7 mouse cellular contexts compared by ENCODE assay signal in the genomic region with DNA sequence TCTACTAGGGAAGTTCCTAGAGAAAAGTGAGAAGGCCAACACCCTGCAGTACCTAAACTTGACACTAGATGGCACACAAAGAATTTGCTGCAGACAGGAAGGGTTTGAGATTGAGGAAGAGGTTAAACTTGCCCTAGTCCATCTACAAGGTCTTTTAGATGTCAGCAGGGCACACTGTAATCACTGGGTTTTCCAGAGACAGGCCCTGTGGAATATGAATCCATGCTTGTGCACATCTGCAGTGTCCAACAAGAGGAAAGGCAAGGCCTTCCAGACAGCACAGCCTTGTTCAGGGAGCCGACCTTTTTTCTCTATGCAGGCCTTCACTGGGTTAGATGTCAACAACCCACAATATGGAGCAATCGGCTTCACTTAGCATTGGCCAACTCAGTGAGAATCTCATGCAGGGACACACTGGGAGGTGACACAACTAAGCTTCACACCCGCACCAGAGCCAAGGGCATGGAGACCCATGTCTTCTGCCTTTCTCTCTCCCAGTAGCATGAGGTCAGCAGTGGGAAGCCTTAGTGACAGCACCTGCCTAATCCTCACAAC. TPM values are rescaled to one million over a fixed set of nuclear protein-coding genes. Genes with fewer than 3 reads are reported as not detected.
A peak's percentile ranks its signal among the peaks of the same experiment; 100 is the strongest.
DNase-seq lines count a peak whose midpoint lies in the region; ATAC-seq and TF ChIP-seq lines count a peak whose summit lies in the region.

No protein-coding gene starts in this region.

- no peak for TF ChIP-seq POLR2A in cerebellum, adult 2 months (IDR thresholded peaks at IDR 0.05; ENCODE audit: borderline replicate concordance, insufficient read depth, low read length)

- no peaks in the 10 kb centered on the region for H3K27me3 ChIP-seq in cerebellum, adult 2 months (ENCODE audit: control insufficient read depth, insufficient read depth, low read length)
- no peaks in the 10 kb centered on the region for H3K27me3 ChIP-seq in forebrain, postnatal 0 days (ENCODE audit: insufficient read depth, low read length)
- no peaks in the 10 kb centered on the region for H3K27me3 ChIP-seq in liver, postnatal 0 days (ENCODE audit: insufficient read depth, low read length)

- WGBS in cerebellum, adult 2 months = 60% methylated on average over 3 of the region's 3 CpGs
- WGBS in forebrain, postnatal 0 days = 77% methylated on average over 3 of the region's 3 CpGs
- 47% methylated on average over 3 of the region's 3 CpGs for WGBS in liver, postnatal 0 days (ENCODE audit: insufficient replicate concordance)

- TF ChIP-seq CTCF in cerebellum, adult 2 months (IDR thresholded peaks at IDR 0.05; ENCODE audit: borderline replicate concordance, insufficient read depth, low read depth, low read length) = no peak; the same call in 1 of the 2 replicates
- TF ChIP-seq CTCF in forebrain, postnatal 0 days (IDR thresholded peaks at IDR 0.05; ENCODE audit: low read depth) = peak; percentile 92
- peak; percentile 94 for TF ChIP-seq CTCF in liver, postnatal 0 days (IDR thresholded peaks at IDR 0.05; ENCODE audit: low read depth)

- no peaks in the 10 kb centered on the region for H3K9me3 ChIP-seq in forebrain, postnatal 0 days (ENCODE audit: low read length)
- H3K9me3 ChIP-seq in liver, postnatal 0 days (ENCODE audit: low read length) = no peaks in the 10 kb centered on the region

- H3K36me3 ChIP-seq in forebrain, postnatal 0 days (ENCODE audit: insufficient read depth) = peaks cover 32% of the 10 kb centered on the region
- H3K36me3 ChIP-seq in liver, postnatal 0 days (replicated peaks; ENCODE audit: insufficient read depth, low read length) = peaks cover 25% of the 10 kb centered on the region

- no peak overlapping the region for H3K27ac ChIP-seq in cerebellum, adult 2 months (ENCODE audit: insufficient read depth, low read length)
- no peak overlapping the region for H3K27ac ChIP-seq in forebrain, postnatal 0 days (ENCODE audit: low read depth, low read length)
- peak overlapping the region; percentile 68 for H3K27ac ChIP-seq in liver, postnatal 0 days (ENCODE audit: low read depth)

- no peak overlapping the region for H3K4me3 ChIP-seq in cerebellum, adult 2 months (replicated peaks; ENCODE audit: insufficient read depth, low read depth, low read length)
- no peak overlapping the region for H3K4me3 ChIP-seq in forebrain, postnatal 0 days (ENCODE audit: low read depth, low read length)
- no peak overlapping the region for H3K4me3 ChIP-seq in liver, postnatal 0 days (ENCODE audit: low read depth, low read length)

- peaks cover 5% of the 10 kb centered on the region for H3K4me1 ChIP-seq in cerebellum, adult 2 months (ENCODE audit: control insufficient read depth, insufficient read depth, low read length)
- H3K4me1 ChIP-seq in forebrain, postnatal 0 days (ENCODE audit: insufficient read depth) = no peaks in the 10 kb centered on the region
- H3K4me1 ChIP-seq in liver, postnatal 0 days (ENCODE audit: insufficient read depth) = peaks cover 4% of the 10 kb centered on the region; the same call in 1 of the 2 replicates

- no peak for TF ChIP-seq EP300 in liver, postnatal 0 days (IDR thresholded peaks at IDR 0.05; ENCODE audit: low read depth)

- no peak for ATAC-seq in forebrain, postnatal 0 days
- ATAC-seq in liver, postnatal 0 days = peak; percentile 76
- ATAC-seq in neutrophil, adult 5-6 weeks (ENCODE audit: extremely low read depth, insufficient number of reproducible peaks, low FRiP score, poor library complexity, severe bottlenecking) = peak; percentile 71

- no peak overlapping the region for H3K9ac ChIP-seq in forebrain, postnatal 0 days
- H3K9ac ChIP-seq in liver, postnatal 0 days (replicated peaks) = no peak overlapping the region

- H3K4me2 ChIP-seq in forebrain, postnatal 0 days (ENCODE audit: low read depth) = no peak overlapping the region
- no peak overlapping the region for H3K4me2 ChIP-seq in liver, postnatal 0 days (ENCODE audit: low read depth, low read length)

- DNase-seq in CD4-positive, CD25-positive, alpha-beta regulatory T cell, adult 2 months (ENCODE audit: low read depth, low spot score) = peak; percentile 79
- DNase-seq in MEL-GATA-1-ER (ENCODE audit: extremely low read depth, low read depth) = peak; percentile 76
- DNase-seq in cerebellum, adult 2 months = peak; percentile 57 to 62
- peak; percentile 80 for DNase-seq in forebrain, postnatal 0 days
- DNase-seq in kidney, adult 8-10 months = peak; percentile 70 to 78
- DNase-seq in liver, postnatal 0 days = peak; percentile 77

RNA-seq across cellular contexts. Expression of a gene that starts 16.0 kb away (rescaled TPM):
- 195 and 202 TPM in 2 replicates for polyA plus RNA-seq in cerebellum, adult 2 months (2012; rRNA removed)
- total RNA-seq in forebrain, postnatal 0 days (2014; rRNA removed) = 181 and 195 TPM in 2 replicates
- 228 and 256 TPM in 2 replicates for polyA plus RNA-seq in forebrain, postnatal 0 days (2015; fragmentation: Nextera tagmentation; extraction: Ambion mirVana)
- polyA plus RNA-seq in liver, postnatal 0 days (2015; fragmentation: Nextera tagmentation; extraction: Ambion mirVana) = 122 and 129 TPM in 2 replicates
- total RNA-seq in neutrophil, adult 5-6 weeks (2017) = 79.6 and 102 TPM in 2 replicates

RNA-seq across cellular contexts. Expression of a gene that starts 41.2 kb away (rescaled TPM):
- polyA plus RNA-seq in cerebellum, adult 2 months (2012; rRNA removed) = 10.6 and 10.8 TPM in 2 replicates
- total RNA-seq in forebrain, postnatal 0 days (2014; rRNA removed) = 24.7 and 26.1 TPM in 2 replicates
- 23.2 and 31.1 TPM in 2 replicates for polyA plus RNA-seq in forebrain, postnatal 0 days (2015; fragmentation: Nextera tagmentation; extraction: Ambion mirVana)
- 10.8 and 12.5 TPM in 2 replicates for polyA plus RNA-seq in liver, postnatal 0 days (2015; fragmentation: Nextera tagmentation; extraction: Ambion mirVana)
- 31.9 and 33.8 TPM in 2 replicates for total RNA-seq in neutrophil, adult 5-6 weeks (2017)
